Mouse (Mus musculus) spleen, postnatal 4 days (tissue): ENCODE measurements at regions not wholly inside any gene's neighbourhood (a gene's known extent, or its start where the extent isn't known, plus 50 kb on each side); places are given as distances from the start of the nearest gene placed in this dataset.
A peak's percentile ranks its signal among the peaks of the same experiment; 100 is the strongest.

ENCODE experiments used
- DNase-seq, 2 experiments: peaks; one replicate each; pipeline ENCODE4 v3.0.0; 2022; ENCODE audit warnings: low spot score in 2 of 2

- DNase-seq, result peak in 1 of 2 experiments; percentile 14
Measured at GRCm38 (mm10) chr4:53915326-53915725, 89.5 kb downstream of the Tmem38b start.

GRCm38 (mm10) chr4:53919188-53919587 is 93.3 kb downstream of the Tmem38b start:
- DNase-seq, result peak; percentile 35 to 69

- DNase-seq, result no peak
Measured at GRCm38 (mm10) chr4:53920587-53920986, 94.7 kb downstream of the Tmem38b start.

GRCm38 (mm10) chr4:53931068-53931467 is 105.2 kb downstream of the Tmem38b start:
- DNase-seq, result no peak

- no peak for DNase-seq
Measured at GRCm38 (mm10) chr4:53931499-53931898, 105.7 kb downstream of the Tmem38b start.

- DNase-seq, result no peak
Measured at GRCm38 (mm10) chr4:53935306-53935705, 109.5 kb downstream of the Tmem38b start.

- DNase-seq, result no peak
Measured at GRCm38 (mm10) chr4:53948736-53949135, 122.9 kb downstream of the Tmem38b start.

GRCm38 (mm10) chr4:53949164-53949563 is 123.3 kb downstream of the Tmem38b start:
- no peak for DNase-seq

GRCm38 (mm10) chr4:53950496-53950895 is 124.7 kb downstream of the Tmem38b start:
- no peak for DNase-seq

- no peak for DNase-seq
Measured at GRCm38 (mm10) chr4:53951003-53951733, 125.3 kb downstream of the Tmem38b start.

GRCm38 (mm10) chr4:53951734-53952109 is 125.9 kb downstream of the Tmem38b start:
- no peak for DNase-seq

- DNase-seq, result no peak
Measured at GRCm38 (mm10) chr4:53952288-53952687, 126.4 kb downstream of the Tmem38b start.

GRCm38 (mm10) chr4:53962458-53962857 is 136.6 kb downstream of the Tmem38b start:
- no peak for DNase-seq

- peak in 1 of 2 experiments; percentile 49 for DNase-seq
Measured at GRCm38 (mm10) chr4:53970461-53970860, 144.6 kb downstream of the Tmem38b start.

- DNase-seq, result no peak
Measured at GRCm38 (mm10) chr4:53970960-53971359, 145.1 kb downstream of the Tmem38b start.

GRCm38 (mm10) chr4:53976036-53976638 is 150.3 kb downstream of the Tmem38b start:
- DNase-seq, result peak in 1 of 2 experiments; percentile 38

- no peak for DNase-seq
Measured at GRCm38 (mm10) chr4:53986519-53987301, 160.9 kb downstream of the Tmem38b start.

- no peak for DNase-seq
Measured at GRCm38 (mm10) chr4:53987536-53987935, 161.7 kb downstream of the Tmem38b start.

- DNase-seq, result no peak
Measured at GRCm38 (mm10) chr4:54021069-54021829, 195.4 kb downstream of the Tmem38b start.

GRCm38 (mm10) chr4:54021861-54022385 is 196.1 kb downstream of the Tmem38b start:
- DNase-seq, result no peak

GRCm38 (mm10) chr4:54026919-54027318 is 201.1 kb downstream of the Tmem38b start:
- DNase-seq, result no peak
